Mouse (Mus musculus) hindbrain, embryonic 11.5 days (tissue): ENCODE data around the gene Nkx1-1. TPM values are rescaled to one million over a fixed set of nuclear protein-coding genes. Genes with fewer than 3 reads are reported as not detected.

ENCODE experiments used
- ATAC-seq: fragments of 200-750 bp; cut with Nextera tagmentation; 2 replicates; pipeline ENCODE4 v1.8.0; 2017; ENCODE audit warnings: mild to moderate bottlenecking, moderate TSS enrichment, moderate library complexity; ENCODE audit not compliant: low FRiP score
- DNase-seq: peaks from one replicate; pipeline ENCODE4 v3.0.0-alpha.2; 2015; ENCODE audit warnings: low spot score
- H3K27ac ChIP-seq: fragments of 300-500 bp; sonication (generic); 2 replicates; pipeline ENCODE4 v1.5.1; 2014; ENCODE audit warnings: mild to moderate bottlenecking, low read depth, low read length
- H3K27me3 ChIP-seq: fragments of 300-500 bp; sonication (generic); 2 replicates; pipeline ENCODE4 v1.6.1; 2014; ENCODE audit warnings: mild to moderate bottlenecking, low read length, moderate library complexity, mixed read lengths; ENCODE audit not compliant: control insufficient read depth, insufficient read depth
- H3K36me3 ChIP-seq: fragments of 300-500 bp; sonication (generic); 2 replicates; pipeline ENCODE4 v1.6.1; 2014; ENCODE audit warnings: mild to moderate bottlenecking, low read length, moderate library complexity, mixed read lengths; ENCODE audit not compliant: control insufficient read depth, insufficient read depth
- H3K4me1 ChIP-seq: fragments of 300-500 bp; sonication (generic); replicated peaks from 2 replicates; pipeline ENCODE4 v1.6.1; 2014; ENCODE audit warnings: low read length, mixed read lengths; ENCODE audit not compliant: control insufficient read depth, insufficient read depth
- H3K4me2 ChIP-seq: fragments of 300-500 bp; sonication (generic); replicated peaks from 2 replicates; pipeline ENCODE4 v1.6.1; 2014; ENCODE audit warnings: mild to moderate bottlenecking, low read depth, low read length
- H3K4me3 ChIP-seq: fragments of 300-500 bp; sonication (generic); 2 replicates; pipeline ENCODE4 v1.5.1; 2014; ENCODE audit warnings: low read depth, low read length
- H3K9ac ChIP-seq: fragments of 300-500 bp; sonication (generic); 2 replicates; pipeline ENCODE4 v1.6.1; 2014; ENCODE audit warnings: low read depth, low read length
- H3K9me3 ChIP-seq: fragments of 300-500 bp; sonication (generic); 2 replicates; pipeline ENCODE4 v1.6.1; 2016; ENCODE audit warnings: low read length; ENCODE audit not compliant: control insufficient read depth
- WGBS: fragments of 180-500 bp; shearing (Covaris S2); extraction: QIAGEN DNeasy Blood & Tissue Kit; methylation state at CpG from one replicate; pipeline ENCODE4 v1.1.7; 2014; 5-methylcytosine and 5-hydroxymethylcytosine counted together
- polyA plus RNA-seq: library from polyadenylated mRNA; unstranded; fragments of >200 nt; fragmentation: Nextera tagmentation; extraction: Ambion mirVana; gene quantifications from 2 replicates; pipeline ENCODE4 v1.2.1, GENCODE M21; 2014

Nkx1-1 gene
- polyA plus RNA-seq, 1 experiment from 2014 or later = 0.60 TPM

DNA sequence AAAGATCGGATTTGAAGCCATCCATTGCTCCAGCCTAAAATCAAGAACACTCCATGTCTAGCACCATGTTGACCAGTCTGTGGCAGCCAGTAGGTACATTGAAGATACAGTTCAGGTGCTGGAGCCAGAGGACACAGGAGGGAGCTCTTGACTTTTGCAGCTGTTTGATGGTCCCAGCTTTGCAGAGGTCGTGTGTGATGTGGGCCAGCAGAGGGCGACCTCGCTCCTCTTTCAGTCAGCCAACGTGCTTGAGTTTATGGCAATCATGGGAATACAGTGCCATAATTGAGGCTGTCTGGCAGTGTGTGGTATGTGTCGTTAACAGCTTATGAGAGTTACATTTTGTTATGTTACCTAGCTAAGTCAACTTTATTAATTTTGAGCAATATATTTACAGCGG, 40.0 kb downstream of the Nkx1-1 start:
- Histone ChIP-seq H3K9me3 (no peaks in the 10 kb centered on the region), H3K4me3 (no peak overlapping the region), H3K9ac (no peak overlapping the region), H3K27ac (no peak overlapping the region), H3K36me3 (no peaks in the 10 kb centered on the region), H3K4me1 (no peaks in the 10 kb centered on the region), H3K4me2 (no peak overlapping the region), H3K27me3 (no peaks in the 10 kb centered on the region)
- ATAC-seq (peak; percentile 47), DNase-seq (peak; percentile 87)
- WGBS = 20% methylated on average over 7 of the region's 7 CpGs

DNA sequence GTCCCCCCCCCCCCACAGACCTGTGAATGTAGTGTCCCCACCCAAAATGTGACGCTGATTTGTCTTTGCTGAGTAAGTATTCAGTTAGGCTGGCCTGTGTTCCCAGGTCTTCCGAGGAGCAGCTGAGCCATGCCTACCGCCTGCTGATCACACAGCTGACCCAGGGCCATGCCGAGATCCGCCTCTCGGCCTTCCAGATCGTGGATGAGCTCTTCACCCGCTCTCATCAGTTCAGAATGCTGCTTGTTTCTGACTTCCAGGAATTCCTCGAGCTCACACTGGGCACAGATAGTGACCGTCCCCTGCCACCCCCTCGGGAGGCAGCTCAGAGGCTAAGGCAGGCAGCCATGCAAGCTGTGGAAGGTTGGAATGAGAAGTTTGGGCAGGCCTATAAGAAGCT, 46.2 kb downstream of the Nkx1-1 start:
- no peak overlapping the region for H3K27ac ChIP-seq
- H3K4me2 ChIP-seq = no peak overlapping the region
- no peaks in the 10 kb centered on the region for H3K36me3 ChIP-seq
- H3K9me3 ChIP-seq = no peaks in the 10 kb centered on the region
- ATAC-seq (no peak), DNase-seq (no peak)
- H3K9ac ChIP-seq = no peak overlapping the region
- H3K27me3 ChIP-seq = no peaks in the 10 kb centered on the region
- H3K4me1 ChIP-seq = no peaks in the 10 kb centered on the region
- H3K4me3 ChIP-seq = no peak overlapping the region
- WGBS = 88% methylated on average over 11 of the region's 11 CpGs

Other genes starting within 250 kb of the Nkx1-1 start
- gene Spon2, start 215.5 kb downstream of the Nkx1-1 start, polyA plus RNA-seq = 3.4 and 4.5 TPM in 2 replicates
- gene Ctbp1, start 159.0 kb downstream of the Nkx1-1 start, polyA plus RNA-seq = 456 and 518 TPM in 2 replicates
- 133 and 141 TPM in 2 replicates for gene Maea, start 98.5 kb downstream of the Nkx1-1 start, polyA plus RNA-seq
- gene Uvssa, start 55.4 kb downstream of the Nkx1-1 start, polyA plus RNA-seq = 6.9 and 7.9 TPM in 2 replicates
- 50.3 and 52.3 TPM in 2 replicates for gene Fam53a, start 195.7 kb upstream of the Nkx1-1 start, polyA plus RNA-seq
- 0.66 and 0.94 TPM in 2 replicates for gene Gm9903, start 195.9 kb upstream of the Nkx1-1 start, polyA plus RNA-seq
- 257 and 262 TPM in 2 replicates for gene Slbp, start 218.6 kb upstream of the Nkx1-1 start, polyA plus RNA-seq
- 232 and 255 TPM in 2 replicates for gene Tacc3, start 224.2 kb upstream of the Nkx1-1 start, polyA plus RNA-seq
- gene Tmem129, start 224.4 kb upstream of the Nkx1-1 start, polyA plus RNA-seq = 37.2 and 39.0 TPM in 2 replicates